Mouse (Mus musculus) MEL (cell line): Measurements from ENCODE around the gene Zfp612. TPM values are rescaled to one million over a fixed set of nuclear protein-coding genes. Genes with fewer than 3 reads are reported as not detected.
A peak's percentile ranks its signal among the peaks of the same experiment; 100 is the strongest.

Source experiments
- DNase-seq: peaks from one replicate; pipeline ENCODE4 v3.0.0; 2011; ENCODE audit warnings: low read depth, low spot score
- H3K27ac ChIP-seq: 2 replicates; pipeline ENCODE4 v1.5.1; 2012; ENCODE audit warnings: low read depth, mild to moderate bottlenecking, control low read depth, low read length, moderate library complexity; ENCODE audit not compliant: control insufficient read depth
- H3K27me3 ChIP-seq, 2 experiments: fragments of 150-350 bp in 1 of 2; sonication (generic) in 1 of 2; 2 replicates each; pipeline ENCODE4 v1.6.1; 2012; ENCODE audit warnings: low read length in 2 of 2, mild to moderate bottlenecking in 2 of 2, improper control_type of control experiment in 1 of 2, moderate library complexity in 1 of 2; ENCODE audit not compliant: insufficient read depth in 2 of 2, control insufficient read depth in 1 of 2
- H3K36me3 ChIP-seq, 2 experiments: 2 replicates each; pipeline ENCODE4 v1.6.1; 2012 to 2014; ENCODE audit warnings: low read length in 2 of 2, improper control_type of control experiment in 1 of 2, inconsistent platforms in 1 of 2, mild to moderate bottlenecking in 1 of 2; ENCODE audit not compliant: insufficient read depth in 2 of 2, control insufficient read depth in 1 of 2
- H3K4me1 ChIP-seq, 2 experiments: fragments of 150-350 bp in 1 of 2; sonication (generic) in 1 of 2; 2 replicates each; pipeline ENCODE4 v1.6.1; 2012; ENCODE audit warnings: low read length in 2 of 2, improper control_type of control experiment in 1 of 2, mild to moderate bottlenecking in 1 of 2; ENCODE audit not compliant: insufficient read depth in 2 of 2, control insufficient read depth in 1 of 2
- H3K4me3 ChIP-seq, 2 experiments: fragments of 150-350 bp in 1 of 2; sonication (generic) in 1 of 2; 2 replicates each; pipeline ENCODE4 v1.5.1; 2012; ENCODE audit warnings: low read depth in 2 of 2, low read length in 2 of 2, mild to moderate bottlenecking in 2 of 2, moderate library complexity in 2 of 2, control low read depth in 1 of 2, improper control_type of control experiment in 1 of 2; ENCODE audit not compliant: control insufficient read depth in 1 of 2, insufficient read depth in 1 of 2
- H3K79me2 ChIP-seq: 2 replicates; pipeline ENCODE4 v1.6.1; 2012; ENCODE audit warnings: mild to moderate bottlenecking, low read length, moderate library complexity; ENCODE audit not compliant: control insufficient read depth, poor library complexity, insufficient read depth
- H3K9ac ChIP-seq: 2 replicates; pipeline ENCODE4 v1.6.1; 2012; ENCODE audit warnings: low read depth, mild to moderate bottlenecking, control low read depth, low read length, moderate library complexity; ENCODE audit not compliant: control insufficient read depth, poor library complexity, severe bottlenecking
- H3K9me3 ChIP-seq: fragments of 150-350 bp; sonication (generic); replicated peaks from 2 replicates; pipeline ENCODE4 v1.6.1; 2012; ENCODE audit warnings: mild to moderate bottlenecking, low read length, improper control_type of control experiment, moderate library complexity; ENCODE audit not compliant: insufficient read depth
- CHD1 ChIP-seq: IDR thresholded peaks from 2 replicates; pipeline ENCODE4 v1.6.1; 2012; ENCODE audit warnings: low read depth, mild to moderate bottlenecking, inconsistent platforms, low read length, improper control_type of control experiment
- CHD2 ChIP-seq: IDR thresholded peaks from 2 replicates; pipeline ENCODE4 v1.6.1; 2011; ENCODE audit warnings: low read length, improper control_type of control experiment
- CTCF ChIP-seq, 3 experiments: IDR thresholded peaks in 2 of 3; conservative IDR thresholded peaks in 1 of 3; 2 replicates each; pipeline ENCODE4 v1.5.1; 2011 to 2012; ENCODE audit warnings: low read length in 3 of 3, low read depth in 2 of 3, mild to moderate bottlenecking in 2 of 3, improper control_type of control experiment in 1 of 3, inconsistent platforms in 1 of 3, mixed read lengths in 1 of 3, moderate library complexity in 1 of 3; ENCODE audit not compliant: control insufficient read depth in 1 of 3, insufficient read depth in 1 of 3, poor library complexity in 1 of 3, severe bottlenecking in 1 of 3
- EP300 ChIP-seq, 2 experiments: IDR thresholded peaks; 2 replicates each; pipeline ENCODE4 v1.6.1; 2011; ENCODE audit warnings: improper control_type of control experiment in 2 of 2, low read length in 2 of 2, low read depth in 1 of 2, mild to moderate bottlenecking in 1 of 2
- ETS1 ChIP-seq: IDR thresholded peaks from 2 replicates; pipeline ENCODE4 v1.6.1; 2012; ENCODE audit warnings: low read depth, mild to moderate bottlenecking, inconsistent platforms, low read length, improper control_type of control experiment, moderate library complexity
- MAFK ChIP-seq: IDR thresholded peaks from 2 replicates; pipeline ENCODE4 v1.6.1; 2011; ENCODE audit warnings: low read depth, mild to moderate bottlenecking, low read length, improper control_type of control experiment, borderline replicate concordance
- MEF2A ChIP-seq: IDR thresholded peaks from 2 replicates; pipeline ENCODE4 v1.6.1; 2014; ENCODE audit warnings: low read depth, mild to moderate bottlenecking, inconsistent platforms, low read length, improper control_type of control experiment; ENCODE audit not compliant: poor library complexity, insufficient replicate concordance, severe bottlenecking; ENCODE audit errors: extremely low read depth
- MYB ChIP-seq: IDR thresholded peaks from 2 replicates; pipeline ENCODE4 v1.6.1; 2011; ENCODE audit warnings: mild to moderate bottlenecking, low read depth, low read length, improper control_type of control experiment
- MYC ChIP-seq: IDR thresholded peaks from 2 replicates; pipeline ENCODE4 v1.6.1; 2011; ENCODE audit warnings: low read depth, mild to moderate bottlenecking, low read length, improper control_type of control experiment, moderate library complexity
- NELFE ChIP-seq: IDR thresholded peaks from 2 replicates; pipeline ENCODE4 v1.6.1; 2011; ENCODE audit warnings: low read depth, low read length, improper control_type of control experiment
- NRF1 ChIP-seq: IDR thresholded peaks from 2 replicates; pipeline ENCODE4 v1.6.1; 2014; ENCODE audit warnings: low read depth, mild to moderate bottlenecking, inconsistent platforms, low read length, improper control_type of control experiment, moderate library complexity; ENCODE audit not compliant: poor library complexity, insufficient read depth, severe bottlenecking
- RAD21 ChIP-seq: IDR thresholded peaks from 2 replicates; pipeline ENCODE4 v1.6.1; 2011; ENCODE audit warnings: mild to moderate bottlenecking, low read depth, low read length, improper control_type of control experiment
- SIN3A ChIP-seq: IDR thresholded peaks from 2 replicates; pipeline ENCODE4 v1.6.1; 2012; ENCODE audit warnings: low read length, improper control_type of control experiment, inconsistent platforms
- SMC3 ChIP-seq: IDR thresholded peaks from 2 replicates; pipeline ENCODE4 v1.6.1; 2011; ENCODE audit warnings: low read depth, low read length, improper control_type of control experiment
- TAL1 ChIP-seq: IDR thresholded peaks from 2 replicates; pipeline ENCODE4 v1.6.1; 2012; ENCODE audit warnings: mild to moderate bottlenecking, inconsistent platforms, low read length, moderate library complexity, mixed read lengths
- TBP ChIP-seq: IDR thresholded peaks from 2 replicates; pipeline ENCODE4 v1.8.0; 2011; ENCODE audit warnings: low read depth, low read length, improper control_type of control experiment
- TCF12 ChIP-seq: IDR thresholded peaks from 2 replicates; pipeline ENCODE4 v1.6.1; 2014; ENCODE audit warnings: low read depth, mild to moderate bottlenecking, inconsistent platforms, low read length, improper control_type of control experiment, moderate library complexity
- USF2 ChIP-seq, 2 experiments: IDR thresholded peaks; 2 replicates each; pipeline ENCODE4 v1.6.1; 2011 to 2012; ENCODE audit warnings: improper control_type of control experiment in 2 of 2, low read length in 2 of 2, borderline replicate concordance in 1 of 2, inconsistent platforms in 1 of 2, low read depth in 1 of 2, mild to moderate bottlenecking in 1 of 2; ENCODE audit not compliant: insufficient read depth in 1 of 2
- ZC3H11A ChIP-seq: IDR thresholded peaks from 2 replicates; pipeline ENCODE4 v1.6.1; 2012; ENCODE audit warnings: low read depth, mild to moderate bottlenecking, inconsistent platforms, low read length, improper control_type of control experiment
- ZNF384 ChIP-seq: IDR thresholded peaks from 2 replicates; pipeline ENCODE4 v1.6.1; 2012; ENCODE audit warnings: low read depth, mild to moderate bottlenecking, inconsistent platforms, low read length, improper control_type of control experiment
- polyA plus RNA-seq, 2 experiments: library from polyadenylated mRNA; stranded (reverse) in 1 of 2; unstranded in 1 of 2; fragments of >175 nt in 1 of 2; fragments of >200 nt in 1 of 2; gene quantifications; 2 replicates each; pipeline versions ENCODE4 v1.2.1 to v1.2.4; 2012; ENCODE audit warnings: low replicate concordance in 2 of 2, low read depth in 1 of 2; ENCODE audit not compliant: insufficient read length in 2 of 2, insufficient read depth in 1 of 2, missing spikeins in 1 of 2
- total RNA-seq: library from RNA; depleted of rRNA; stranded (reverse); fragments of 300-350 nt; gene quantifications from 2 replicates; pipeline ENCODE4 v1.2.3, GENCODE M21; 2012

Zfp612 gene
- total and polyA plus RNA-seq, 3 experiments: not detected

DNA sequence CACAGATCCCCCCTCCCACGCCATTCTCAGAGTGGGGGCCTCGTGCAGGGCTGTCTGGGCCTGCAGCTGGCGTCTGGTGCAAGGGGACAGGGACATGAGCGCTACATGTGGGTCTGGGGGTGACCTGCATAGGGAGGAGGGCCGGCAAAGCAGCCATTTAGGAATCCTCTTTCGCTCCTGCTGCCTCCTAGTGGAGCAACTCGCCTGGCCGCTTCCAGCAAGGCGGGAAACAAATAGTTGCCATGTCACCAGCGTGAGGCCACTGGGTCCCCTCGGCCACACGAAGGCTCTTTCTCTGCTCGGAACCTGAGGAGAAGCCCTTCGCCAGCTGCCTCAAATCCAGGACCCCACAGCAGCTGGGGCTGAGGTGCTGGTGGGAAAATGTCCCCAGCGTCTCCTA, 22.1 kb downstream of the Zfp612 start:
- H3K9me3 ChIP-seq: no peaks in the 10 kb centered on the region
- H3K79me2 ChIP-seq: no peaks in the 10 kb centered on the region
- no peak overlapping the region for H3K9ac ChIP-seq
- no peak overlapping the region for H3K4me3 ChIP-seq
- H3K27me3 ChIP-seq: no peaks in the 10 kb centered on the region
- no peaks in the 10 kb centered on the region for H3K4me1 ChIP-seq
- no peak for DNase-seq
- H3K27ac ChIP-seq: no peak overlapping the region
- no peak for TF ChIP-seq NRF1
- TF ChIP-seq, all 39 proteins: peak for 0
- no peaks in the 10 kb centered on the region for H3K36me3 ChIP-seq

DNA sequence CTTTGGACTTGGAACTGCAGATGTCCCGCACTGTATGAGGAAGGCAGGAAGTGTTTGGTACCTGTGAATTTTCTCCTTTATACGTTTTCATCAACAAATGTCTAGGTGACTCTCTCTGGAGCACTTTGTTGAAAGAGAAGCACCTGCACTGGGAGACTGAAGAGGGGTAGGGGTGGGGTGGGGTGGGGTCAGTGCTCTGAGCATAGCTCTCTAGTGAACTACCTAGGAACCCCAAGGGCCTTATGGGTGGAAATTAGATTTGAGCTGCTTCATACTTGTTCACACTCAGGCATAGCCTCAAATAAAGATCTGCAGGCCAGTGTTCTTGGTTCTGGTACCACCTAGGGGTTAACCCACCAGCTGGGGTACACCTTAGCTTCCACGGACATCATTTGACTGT, 23.1 kb downstream of the Zfp612 start, which contains the start of gene Gm17720:
Gm17720 (minus strand) TSS at position 101 of the 400 bp plus-strand sequence.
- H3K36me3 ChIP-seq: no peaks in the 10 kb centered on the region
- H3K4me3 ChIP-seq: no peak within 1 kb of the TSS
- H3K9ac ChIP-seq: no peak within 1 kb of the TSS
- H3K4me1 ChIP-seq: no peaks in the 10 kb centered on the region
- H3K27ac ChIP-seq: no peak within 1 kb of the TSS
- DNase-seq: no peak
- TF ChIP-seq TAL1: no peak
- no peak for TF ChIP-seq SIN3A
- TF ChIP-seq CHD1: no peak
- no peak for TF ChIP-seq TBP
- no peak for TF ChIP-seq EP300 (IDR thresholded peaks at IDR 0.05; ENCODE audit: low read depth in 1 of 2, low read length in 2 of 2)
- H3K27me3 ChIP-seq: no peaks in the 10 kb centered on the region
- no peaks in the 10 kb centered on the region for H3K79me2 ChIP-seq
- H3K9me3 ChIP-seq: no peaks in the 10 kb centered on the region

DNA sequence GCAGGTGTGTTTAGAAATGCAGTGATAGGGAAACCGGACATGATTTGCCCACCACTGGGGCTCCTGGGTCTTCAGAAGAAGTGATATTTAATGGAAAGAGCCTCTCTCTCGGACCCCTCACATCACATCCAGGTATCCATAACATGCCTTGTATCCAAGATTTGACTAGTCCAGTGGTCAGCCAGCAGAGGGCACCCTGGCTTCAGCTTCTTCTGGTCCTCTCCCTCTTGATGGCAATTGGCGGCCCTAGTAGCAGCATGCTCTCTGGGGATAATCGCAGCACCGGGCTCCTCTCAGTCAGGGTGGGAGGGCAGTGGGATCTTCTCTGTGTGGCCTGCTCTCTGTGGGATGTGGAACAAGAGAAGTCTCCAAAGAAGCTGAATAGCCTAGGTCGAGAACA, 40.2 kb downstream of the Zfp612 start:
- no peaks in the 10 kb centered on the region for H3K4me1 ChIP-seq
- H3K9ac ChIP-seq: no peak overlapping the region
- TF ChIP-seq CTCF (IDR thresholded peaks at IDR 0.05 in 2 of 3, conservative IDR thresholded peaks at IDR 0.05 in 1 of 3; ENCODE audit: control insufficient read depth in 1 of 3, insufficient read depth in 1 of 3, low read depth in 2 of 3, low read length in 3 of 3, poor library complexity in 1 of 3, severe bottlenecking in 1 of 3): peak in 1 of 3 experiments; percentile 41; a peak in 2 of 6 replicates
- no peak for TF ChIP-seq MYC
- TF ChIP-seq, all 39 proteins: peak for 1
- no peaks in the 10 kb centered on the region for H3K9me3 ChIP-seq
- H3K4me3 ChIP-seq: no peak overlapping the region
- no peak overlapping the region for H3K27ac ChIP-seq
- H3K27me3 ChIP-seq: no peaks in the 10 kb centered on the region
- no peak for DNase-seq
- no peaks in the 10 kb centered on the region for H3K79me2 ChIP-seq
- no peaks in the 10 kb centered on the region for H3K36me3 ChIP-seq

DNA sequence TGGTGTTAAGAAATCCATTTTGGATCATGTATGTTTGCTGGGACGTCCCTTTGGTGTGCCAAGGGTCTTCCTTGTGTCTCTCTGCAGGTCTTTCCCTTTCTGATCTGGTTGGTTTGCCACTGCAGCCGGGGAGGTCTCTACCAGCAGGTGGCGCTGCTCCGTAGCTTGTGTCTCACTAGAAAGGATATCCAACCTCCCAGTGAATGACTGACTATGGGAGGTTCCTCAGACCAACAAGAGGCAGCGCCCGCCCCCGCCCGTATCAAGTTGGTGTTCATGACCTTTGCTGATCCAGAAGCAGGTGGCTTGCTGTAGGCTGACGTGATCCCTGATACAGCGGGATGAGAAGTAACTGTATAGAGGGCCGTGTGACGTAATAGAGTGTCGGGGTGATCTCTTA, 51.0 kb downstream of the Zfp612 start:
- Histone ChIP-seq H3K4me1 (no peaks in the 10 kb centered on the region), H3K36me3 (no peaks in the 10 kb centered on the region), H3K27me3 (no peaks in the 10 kb centered on the region), H3K9ac (no peak overlapping the region), H3K79me2 (no peaks in the 10 kb centered on the region), H3K9me3 (no peaks in the 10 kb centered on the region), H3K27ac (no peak overlapping the region), H3K4me3 (no peak overlapping the region)
- DNase-seq: peak; percentile 51
- TF ChIP-seq CTCF (IDR thresholded peaks at IDR 0.05 in 2 of 3, conservative IDR thresholded peaks at IDR 0.05 in 1 of 3; ENCODE audit: control insufficient read depth in 1 of 3, insufficient read depth in 1 of 3, low read depth in 2 of 3, low read length in 3 of 3, poor library complexity in 1 of 3, severe bottlenecking in 1 of 3) (peak; percentile 47 to 87 (median 71)), TBP (no peak), USF2 (IDR thresholded peaks at IDR 0.05; ENCODE audit: borderline replicate concordance in 1 of 2, insufficient read depth in 1 of 2, low read depth in 1 of 2, low read length in 2 of 2) (no peak), MEF2A (no peak), TCF12 (no peak), NELFE (no peak), SIN3A (no peak), ZC3H11A (peak; percentile 50), ZNF384 (no peak), CHD2 (no peak), SMC3 (peak; percentile 68), RAD21 (peak; percentile 56), ETS1 (no peak), MYB (no peak), MAFK (no peak)
